Mouse (Mus musculus) bone marrow, adult 2 months (tissue): Measurements from ENCODE around the gene Zfp423. TPM values are rescaled to one million over a fixed set of nuclear protein-coding genes. Genes with fewer than 3 reads are reported as not detected.

Experiments
- H3K27ac ChIP-seq: fragments of 200-500 bp; 2 replicates; pipeline ENCODE4 v1.5.1; 2012; ENCODE audit warnings: low read depth, mild to moderate bottlenecking, control low read depth, inconsistent platforms, low read length; ENCODE audit not compliant: control insufficient read depth, poor library complexity, insufficient read depth
- H3K4me1 ChIP-seq: fragments of 200-500 bp; 2 replicates; pipeline ENCODE4 v1.6.1; 2011; ENCODE audit warnings: low read length; ENCODE audit not compliant: control insufficient read depth, insufficient read depth
- H3K4me3 ChIP-seq: fragments of 200-500 bp; replicated peaks from 2 replicates; pipeline ENCODE3; 2011; ENCODE audit warnings: mild to moderate bottlenecking, low read depth, low read length, control low read depth; ENCODE audit not compliant: control insufficient read depth
- CTCF ChIP-seq: fragments of 200-500 bp; IDR thresholded peaks from 2 replicates; pipeline ENCODE4 v1.5.1; 2011; ENCODE audit warnings: low read length, control low read depth; ENCODE audit not compliant: control insufficient read depth, insufficient read depth
- POLR2A ChIP-seq: fragments of 200-500 bp; IDR thresholded peaks from 2 replicates; pipeline ENCODE4 v1.6.1; 2011; ENCODE audit warnings: low read depth, mild to moderate bottlenecking, control low read depth, low read length, borderline replicate concordance; ENCODE audit not compliant: control insufficient read depth
- WGBS: fragments of 180-500 bp; shearing (Covaris S2); methylation state at CpG from one replicate; pipeline ENCODE4 v1.1.7; 2018; 5-methylcytosine and 5-hydroxymethylcytosine counted together
- polyA plus RNA-seq: library from polyadenylated mRNA; stranded (reverse); fragments of >200 nt; gene quantifications from 2 replicates; pipeline ENCODE4 v1.2.4, GENCODE M21; 2011; ENCODE audit warnings: low replicate concordance; ENCODE audit not compliant: missing spikeins, insufficient read depth, insufficient read length

Gene Zfp423
- polyA plus RNA-seq, 1 experiment: 1.8 TPM

DNA sequence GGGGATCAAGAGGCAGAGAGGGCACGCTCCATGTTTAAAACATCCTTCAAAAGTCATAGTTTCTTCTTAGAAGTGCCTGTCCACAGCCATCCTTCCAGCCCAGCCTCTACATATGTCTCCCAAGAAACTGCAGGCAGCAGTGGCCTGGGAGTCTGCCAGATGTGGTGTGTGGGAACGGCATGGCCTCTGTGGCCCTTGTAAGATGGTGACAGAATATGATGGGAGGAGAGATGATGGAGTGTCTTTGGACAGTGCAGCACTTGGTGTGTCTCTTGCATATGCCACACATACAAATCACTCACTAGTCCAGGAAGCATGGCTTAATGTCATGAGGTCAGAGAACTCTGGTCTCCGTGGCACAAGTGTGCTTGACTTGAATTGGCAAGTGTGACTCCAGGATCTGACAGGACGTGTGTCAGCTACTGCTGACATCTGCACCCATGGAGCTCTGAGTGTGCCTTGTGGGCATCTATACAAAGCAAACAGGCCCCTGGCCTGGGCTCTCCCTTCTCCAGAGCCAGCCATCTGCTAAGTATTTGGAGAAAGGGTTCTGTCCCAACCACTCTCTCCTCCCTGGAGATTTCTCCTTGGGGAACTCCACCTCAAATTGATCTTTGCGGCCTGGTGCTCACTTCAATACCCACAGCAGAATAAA is 313.4 kb downstream of the Zfp423 start:
- Histone ChIP-seq H3K4me1 (no peaks in the 10 kb centered on the region), H3K4me3 (no peak overlapping the region), H3K27ac (no peak overlapping the region)
- 68% methylated on average over 5 of the region's 5 CpGs for WGBS
- no peak for TF ChIP-seq CTCF
- TF ChIP-seq POLR2A: no peak

GRCm38 (mm10) chr8:87645371-87645770 is 314.0 kb downstream of the Zfp423 start:
- H3K4me1 ChIP-seq: no peaks in the 10 kb centered on the region
- 60% methylated on average over 6 of the region's 6 CpGs for WGBS
- TF ChIP-seq CTCF (no peak), POLR2A (no peak)
- H3K4me3 ChIP-seq: no peak overlapping the region
- no peak overlapping the region for H3K27ac ChIP-seq

GRCm38 (mm10) chr8:87640930-87641329 is 318.5 kb downstream of the Zfp423 start:
- TF ChIP-seq CTCF (no peak), POLR2A (no peak)
- WGBS: 35% methylated on average over 3 of the region's 3 CpGs
- Histone ChIP-seq H3K4me1 (no peaks in the 10 kb centered on the region), H3K27ac (no peak overlapping the region), H3K4me3 (no peak overlapping the region)

GRCm38 (mm10) chr8:87636226-87636742 is 323.1 kb downstream of the Zfp423 start:
- H3K27ac ChIP-seq: no peak overlapping the region
- no peaks in the 10 kb centered on the region for H3K4me1 ChIP-seq
- TF ChIP-seq POLR2A (no peak), CTCF (no peak)
- WGBS: 76% methylated on average over 11 of the region's 11 CpGs
- no peak overlapping the region for H3K4me3 ChIP-seq

DNA sequence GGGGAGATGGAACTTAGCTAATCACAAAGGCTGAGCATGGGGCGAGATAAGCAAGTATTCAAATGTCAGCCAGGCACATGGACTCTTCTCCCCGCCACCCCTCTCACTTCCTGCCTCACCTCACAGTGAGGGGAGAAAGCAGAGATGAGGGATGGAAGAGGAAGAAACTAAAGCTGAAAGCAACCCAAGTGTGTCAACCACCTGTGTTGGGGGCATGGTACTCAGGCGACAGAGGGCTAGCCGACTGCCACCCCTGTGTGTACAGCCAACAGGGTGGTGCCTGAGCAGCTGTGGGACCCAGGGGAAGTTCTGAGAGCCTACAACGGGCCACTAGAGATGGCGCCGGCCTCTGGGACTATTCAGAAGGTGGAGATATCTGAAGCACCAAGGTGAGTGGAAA is 327.6 kb downstream of the Zfp423 start:
- TF ChIP-seq CTCF (no peak), POLR2A (no peak)
- WGBS: 67% methylated on average over 7 of the region's 7 CpGs
- H3K27ac ChIP-seq: no peak overlapping the region
- no peaks in the 10 kb centered on the region for H3K4me1 ChIP-seq
- no peak overlapping the region for H3K4me3 ChIP-seq

GRCm38 (mm10) chr8:87629656-87630055 is 329.7 kb downstream of the Zfp423 start:
- 58% methylated on average over 6 of the region's 6 CpGs for WGBS
- TF ChIP-seq POLR2A: no peak
- no peak for TF ChIP-seq CTCF
- Histone ChIP-seq H3K27ac (no peak overlapping the region), H3K4me3 (no peak overlapping the region), H3K4me1 (no peaks in the 10 kb centered on the region)

- WGBS: 86% methylated on average over 12 of the region's 12 CpGs
- H3K4me3 ChIP-seq: no peak overlapping the region
- TF ChIP-seq CTCF (no peak), POLR2A (no peak)
Observed at GRCm38 (mm10) chr8:87621181-87621580, 338.2 kb downstream of the Zfp423 start.

DNA sequence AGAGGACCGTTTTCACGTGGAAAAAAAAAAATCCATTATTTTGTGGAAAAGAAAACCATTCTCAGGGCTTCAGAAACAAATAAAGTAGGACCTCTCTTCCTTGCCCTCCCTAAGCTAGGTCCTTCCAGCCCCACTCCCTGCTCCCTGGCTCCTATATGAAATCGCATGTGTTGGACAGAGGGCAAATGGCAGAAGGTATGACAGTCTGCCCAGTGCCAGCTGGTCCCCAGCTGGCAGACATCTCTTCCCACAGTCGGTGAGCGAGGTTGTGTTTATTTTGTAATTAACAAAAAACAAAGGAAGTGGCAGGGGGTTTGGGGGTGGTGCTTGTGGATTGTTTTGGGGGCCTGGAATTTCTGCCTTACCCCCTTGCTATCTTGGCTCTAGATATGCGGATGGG is 339.2 kb downstream of the Zfp423 start:
- 71% methylated on average over 6 of the region's 6 CpGs for WGBS
- Histone ChIP-seq H3K4me1 (no peaks in the 10 kb centered on the region), H3K4me3 (no peak overlapping the region), H3K27ac (no peak overlapping the region)
- TF ChIP-seq POLR2A: no peak
- no peak for TF ChIP-seq CTCF

More at GRCm38 (mm10) chr8:87621181-87621580, 338.2 kb downstream of the Zfp423 start:
- Histone ChIP-seq H3K27ac (no peak overlapping the region), H3K4me1 (no peaks in the 10 kb centered on the region)
